Mouse (Mus musculus) kidney, adult 2 months (tissue): ENCODE measurements at regions not wholly inside any gene's neighbourhood (a gene's known extent, or its start where the extent isn't known, plus 50 kb on each side); places are given as distances from the start of the nearest gene placed in this dataset.

ENCODE experiments used
- CTCF ChIP-seq: fragments of 200-500 bp; conservative IDR thresholded peaks from 2 replicates; pipeline ENCODE4 v1.5.1; 2011; ENCODE audit warnings: low read depth, mild to moderate bottlenecking, control low read depth, low read length, moderate library complexity, mixed read lengths; ENCODE audit not compliant: insufficient read depth, insufficient read length
- POLR2A ChIP-seq: fragments of 200-500 bp; IDR thresholded peaks from one replicate; pipeline ENCODE4 v1.6.1; 2011; ENCODE audit warnings: low read depth, low read length, control low read depth

DNA sequence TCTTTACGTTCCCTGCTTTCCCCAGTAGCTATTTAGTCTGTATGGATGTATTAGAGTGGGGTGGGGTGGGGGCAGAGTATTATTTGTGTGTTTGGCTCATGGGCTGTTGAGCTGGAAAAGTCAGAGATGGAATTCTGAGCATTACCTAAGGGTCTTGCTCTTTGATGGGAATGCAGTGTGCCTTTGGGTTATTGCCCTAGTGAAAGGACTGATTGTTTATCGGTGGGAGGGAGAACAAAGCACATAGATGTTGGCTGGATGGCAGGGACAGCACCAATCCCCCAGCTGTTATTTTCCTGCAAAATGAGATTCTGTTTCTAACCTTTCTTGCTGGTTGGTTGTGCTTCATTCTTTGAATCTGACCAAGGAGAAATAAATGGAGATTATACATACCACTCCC, 96.4 kb downstream of the Icos start:
- TF ChIP-seq CTCF = no peak
- no peak for TF ChIP-seq POLR2A
